Mouse (Mus musculus) MEL (cell line): ENCODE data around the gene Tgm2. TPM values are rescaled to one million over a fixed set of nuclear protein-coding genes. Genes with fewer than 3 reads are reported as not detected.

Experiments used
- DNase-seq: peaks from one replicate; pipeline ENCODE4 v3.0.0; 2011; ENCODE audit warnings: low read depth, low spot score
- H3K27ac ChIP-seq: 2 replicates; pipeline ENCODE4 v1.5.1; 2012; ENCODE audit warnings: low read depth, mild to moderate bottlenecking, control low read depth, low read length, moderate library complexity; ENCODE audit not compliant: control insufficient read depth
- H3K27me3 ChIP-seq, 2 experiments: fragments of 150-350 bp in 1 of 2; sonication (generic) in 1 of 2; 2 replicates each; pipeline ENCODE4 v1.6.1; 2012; ENCODE audit warnings: low read length in 2 of 2, mild to moderate bottlenecking in 2 of 2, improper control_type of control experiment in 1 of 2, moderate library complexity in 1 of 2; ENCODE audit not compliant: insufficient read depth in 2 of 2, control insufficient read depth in 1 of 2
- H3K36me3 ChIP-seq, 2 experiments: 2 replicates each; pipeline ENCODE4 v1.6.1; 2012 to 2014; ENCODE audit warnings: low read length in 2 of 2, improper control_type of control experiment in 1 of 2, inconsistent platforms in 1 of 2, mild to moderate bottlenecking in 1 of 2; ENCODE audit not compliant: insufficient read depth in 2 of 2, control insufficient read depth in 1 of 2
- H3K4me1 ChIP-seq, 2 experiments: fragments of 150-350 bp in 1 of 2; sonication (generic) in 1 of 2; 2 replicates each; pipeline ENCODE4 v1.6.1; 2012; ENCODE audit warnings: low read length in 2 of 2, improper control_type of control experiment in 1 of 2, mild to moderate bottlenecking in 1 of 2; ENCODE audit not compliant: insufficient read depth in 2 of 2, control insufficient read depth in 1 of 2
- H3K4me3 ChIP-seq, 2 experiments: fragments of 150-350 bp in 1 of 2; sonication (generic) in 1 of 2; 2 replicates each; pipeline ENCODE4 v1.5.1; 2012; ENCODE audit warnings: low read depth in 2 of 2, low read length in 2 of 2, mild to moderate bottlenecking in 2 of 2, moderate library complexity in 2 of 2, control low read depth in 1 of 2, improper control_type of control experiment in 1 of 2; ENCODE audit not compliant: control insufficient read depth in 1 of 2, insufficient read depth in 1 of 2
- H3K79me2 ChIP-seq: 2 replicates; pipeline ENCODE4 v1.6.1; 2012; ENCODE audit warnings: mild to moderate bottlenecking, low read length, moderate library complexity; ENCODE audit not compliant: control insufficient read depth, poor library complexity, insufficient read depth
- H3K9ac ChIP-seq: 2 replicates; pipeline ENCODE4 v1.6.1; 2012; ENCODE audit warnings: low read depth, mild to moderate bottlenecking, control low read depth, low read length, moderate library complexity; ENCODE audit not compliant: control insufficient read depth, poor library complexity, severe bottlenecking
- H3K9me3 ChIP-seq: fragments of 150-350 bp; sonication (generic); replicated peaks from 2 replicates; pipeline ENCODE4 v1.6.1; 2012; ENCODE audit warnings: mild to moderate bottlenecking, low read length, improper control_type of control experiment, moderate library complexity; ENCODE audit not compliant: insufficient read depth
- BHLHE40 ChIP-seq: IDR thresholded peaks from 2 replicates; pipeline ENCODE4 v1.6.1; 2012; ENCODE audit warnings: low read depth, mild to moderate bottlenecking, inconsistent platforms, low read length, improper control_type of control experiment, borderline replicate concordance
- CHD1 ChIP-seq: IDR thresholded peaks from 2 replicates; pipeline ENCODE4 v1.6.1; 2012; ENCODE audit warnings: low read depth, mild to moderate bottlenecking, inconsistent platforms, low read length, improper control_type of control experiment
- CHD2 ChIP-seq: IDR thresholded peaks from 2 replicates; pipeline ENCODE4 v1.6.1; 2011; ENCODE audit warnings: low read length, improper control_type of control experiment
- CTCF ChIP-seq, 3 experiments: IDR thresholded peaks in 2 of 3; conservative IDR thresholded peaks in 1 of 3; 2 replicates each; pipeline ENCODE4 v1.5.1; 2011 to 2012; ENCODE audit warnings: low read length in 3 of 3, low read depth in 2 of 3, mild to moderate bottlenecking in 2 of 3, improper control_type of control experiment in 1 of 3, inconsistent platforms in 1 of 3, mixed read lengths in 1 of 3, moderate library complexity in 1 of 3; ENCODE audit not compliant: control insufficient read depth in 1 of 3, insufficient read depth in 1 of 3, poor library complexity in 1 of 3, severe bottlenecking in 1 of 3
- EP300 ChIP-seq, 2 experiments: IDR thresholded peaks; 2 replicates each; pipeline ENCODE4 v1.6.1; 2011; ENCODE audit warnings: improper control_type of control experiment in 2 of 2, low read length in 2 of 2, low read depth in 1 of 2, mild to moderate bottlenecking in 1 of 2
- GATA1 ChIP-seq: IDR thresholded peaks from 2 replicates; pipeline ENCODE4 v1.6.1; 2011; ENCODE audit warnings: low read depth, low read length, improper control_type of control experiment
- HCFC1 ChIP-seq: IDR thresholded peaks from 2 replicates; pipeline ENCODE4 v1.6.1; 2012; ENCODE audit warnings: low read depth, mild to moderate bottlenecking, inconsistent platforms, low read length, improper control_type of control experiment, moderate library complexity
- JUND ChIP-seq: IDR thresholded peaks from 2 replicates; pipeline ENCODE4 v1.6.1; 2011; ENCODE audit warnings: low read depth, mild to moderate bottlenecking, improper control_type of control experiment, low read length
- MAFK ChIP-seq: IDR thresholded peaks from 2 replicates; pipeline ENCODE4 v1.6.1; 2011; ENCODE audit warnings: low read depth, mild to moderate bottlenecking, low read length, improper control_type of control experiment, borderline replicate concordance
- MAZ ChIP-seq: IDR thresholded peaks from 2 replicates; pipeline ENCODE4 v1.6.1; 2012; ENCODE audit warnings: low read depth, mild to moderate bottlenecking, inconsistent platforms, low read length, improper control_type of control experiment
- MEF2A ChIP-seq: IDR thresholded peaks from 2 replicates; pipeline ENCODE4 v1.6.1; 2014; ENCODE audit warnings: low read depth, mild to moderate bottlenecking, inconsistent platforms, low read length, improper control_type of control experiment; ENCODE audit not compliant: poor library complexity, insufficient replicate concordance, severe bottlenecking; ENCODE audit errors: extremely low read depth
- MXI1 ChIP-seq: IDR thresholded peaks from 2 replicates; pipeline ENCODE4 v1.6.1; 2011; ENCODE audit warnings: mild to moderate bottlenecking, low read depth, low read length, improper control_type of control experiment
- MYB ChIP-seq: IDR thresholded peaks from 2 replicates; pipeline ENCODE4 v1.6.1; 2011; ENCODE audit warnings: mild to moderate bottlenecking, low read depth, low read length, improper control_type of control experiment
- NELFE ChIP-seq: IDR thresholded peaks from 2 replicates; pipeline ENCODE4 v1.6.1; 2011; ENCODE audit warnings: low read depth, low read length, improper control_type of control experiment
- POLR2AphosphoS2 ChIP-seq: IDR thresholded peaks from 2 replicates; pipeline ENCODE4 v1.6.1; 2011; ENCODE audit warnings: low read length, improper control_type of control experiment
- POLR2AphosphoS5 ChIP-seq: IDR thresholded peaks from 2 replicates; pipeline ENCODE4 v1.6.1; 2012; ENCODE audit warnings: low read depth, borderline replicate concordance, mild to moderate bottlenecking, inconsistent platforms, low read length, moderate library complexity, mixed read lengths
- RAD21 ChIP-seq: IDR thresholded peaks from 2 replicates; pipeline ENCODE4 v1.6.1; 2011; ENCODE audit warnings: mild to moderate bottlenecking, low read depth, low read length, improper control_type of control experiment
- RCOR1 ChIP-seq: IDR thresholded peaks from 2 replicates; pipeline ENCODE4 v1.6.1; 2012; ENCODE audit warnings: low read depth, mild to moderate bottlenecking, inconsistent platforms, low read length, improper control_type of control experiment
- SIN3A ChIP-seq: IDR thresholded peaks from 2 replicates; pipeline ENCODE4 v1.6.1; 2012; ENCODE audit warnings: low read length, improper control_type of control experiment, inconsistent platforms
- SMC3 ChIP-seq: IDR thresholded peaks from 2 replicates; pipeline ENCODE4 v1.6.1; 2011; ENCODE audit warnings: low read depth, low read length, improper control_type of control experiment
- TBP ChIP-seq: IDR thresholded peaks from 2 replicates; pipeline ENCODE4 v1.8.0; 2011; ENCODE audit warnings: low read depth, low read length, improper control_type of control experiment
- TCF12 ChIP-seq: IDR thresholded peaks from 2 replicates; pipeline ENCODE4 v1.6.1; 2014; ENCODE audit warnings: low read depth, mild to moderate bottlenecking, inconsistent platforms, low read length, improper control_type of control experiment, moderate library complexity
- UBTF ChIP-seq: IDR thresholded peaks from 2 replicates; pipeline ENCODE4 v1.6.1; 2012; ENCODE audit warnings: low read depth, mild to moderate bottlenecking, inconsistent platforms, low read length, improper control_type of control experiment, moderate library complexity, borderline replicate concordance; ENCODE audit not compliant: insufficient read depth
- USF2 ChIP-seq, 2 experiments: IDR thresholded peaks; 2 replicates each; pipeline ENCODE4 v1.6.1; 2011 to 2012; ENCODE audit warnings: improper control_type of control experiment in 2 of 2, low read length in 2 of 2, borderline replicate concordance in 1 of 2, inconsistent platforms in 1 of 2, low read depth in 1 of 2, mild to moderate bottlenecking in 1 of 2; ENCODE audit not compliant: insufficient read depth in 1 of 2
- ZC3H11A ChIP-seq: IDR thresholded peaks from 2 replicates; pipeline ENCODE4 v1.6.1; 2012; ENCODE audit warnings: low read depth, mild to moderate bottlenecking, inconsistent platforms, low read length, improper control_type of control experiment
- ZMIZ1 ChIP-seq: IDR thresholded peaks from 2 replicates; pipeline ENCODE4 v1.6.1; 2012; ENCODE audit warnings: low read depth, mild to moderate bottlenecking, inconsistent platforms, low read length, improper control_type of control experiment, moderate library complexity
- ZNF384 ChIP-seq: IDR thresholded peaks from 2 replicates; pipeline ENCODE4 v1.6.1; 2012; ENCODE audit warnings: low read depth, mild to moderate bottlenecking, inconsistent platforms, low read length, improper control_type of control experiment
- polyA plus RNA-seq, 2 experiments: library from polyadenylated mRNA; stranded (reverse) in 1 of 2; unstranded in 1 of 2; fragments of >175 nt in 1 of 2; fragments of >200 nt in 1 of 2; gene quantifications; 2 replicates each; pipeline versions ENCODE4 v1.2.1 to v1.2.4; 2012; ENCODE audit warnings: low replicate concordance in 2 of 2, low read depth in 1 of 2; ENCODE audit not compliant: insufficient read length in 2 of 2, insufficient read depth in 1 of 2, missing spikeins in 1 of 2
- total RNA-seq: library from RNA; depleted of rRNA; stranded (reverse); fragments of 300-350 nt; gene quantifications from 2 replicates; pipeline ENCODE4 v1.2.3, GENCODE M21; 2012

Tgm2 gene
- total and polyA plus RNA-seq, 3 experiments, result 7.7 to 11.0 TPM; not detected in 1

DNA sequence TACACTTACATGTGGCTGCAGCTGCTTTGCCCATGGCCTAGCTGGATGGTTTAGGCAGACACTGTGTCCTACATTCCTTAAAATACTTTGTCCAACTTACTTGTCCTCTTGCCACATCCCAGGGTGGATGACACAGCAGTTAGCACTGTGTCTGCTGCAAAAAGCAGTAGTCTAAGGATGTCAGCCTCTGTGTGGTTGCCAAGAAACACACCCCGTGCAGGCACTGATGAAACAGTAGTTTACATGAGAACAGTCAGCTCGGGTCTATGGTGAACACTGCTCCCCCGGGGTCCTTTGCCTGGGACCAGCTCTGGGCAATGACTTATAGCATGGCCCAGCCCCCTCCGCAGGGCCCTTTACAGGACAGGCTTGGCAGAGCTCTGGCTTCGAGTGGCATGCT, 52.9 kb downstream of the Tgm2 start:
- H3K9ac ChIP-seq, result no peak overlapping the region
- H3K79me2 ChIP-seq, result no peaks in the 10 kb centered on the region
- TF ChIP-seq RCOR1, result no peak
- no peak for TF ChIP-seq MAFK
- TF ChIP-seq MXI1, result no peak
- TF ChIP-seq BHLHE40, result no peak
- TF ChIP-seq CHD1, result no peak
- no peak for TF ChIP-seq SMC3
- no peak for TF ChIP-seq UBTF
- no peak for TF ChIP-seq MYB
- TF ChIP-seq GATA1, result no peak
- TF ChIP-seq EP300 (IDR thresholded peaks at IDR 0.05; ENCODE audit: low read depth in 1 of 2, low read length in 2 of 2), result no peak
- no peak for TF ChIP-seq POLR2AphosphoS5
- no peaks in the 10 kb centered on the region for H3K27me3 ChIP-seq
- H3K9me3 ChIP-seq, result no peaks in the 10 kb centered on the region
- H3K4me3 ChIP-seq, result no peak overlapping the region
- H3K4me1 ChIP-seq, result no peaks in the 10 kb centered on the region
- no peak overlapping the region for H3K27ac ChIP-seq
- H3K36me3 ChIP-seq, result no peaks in the 10 kb centered on the region
- DNase-seq, result no peak

DNA sequence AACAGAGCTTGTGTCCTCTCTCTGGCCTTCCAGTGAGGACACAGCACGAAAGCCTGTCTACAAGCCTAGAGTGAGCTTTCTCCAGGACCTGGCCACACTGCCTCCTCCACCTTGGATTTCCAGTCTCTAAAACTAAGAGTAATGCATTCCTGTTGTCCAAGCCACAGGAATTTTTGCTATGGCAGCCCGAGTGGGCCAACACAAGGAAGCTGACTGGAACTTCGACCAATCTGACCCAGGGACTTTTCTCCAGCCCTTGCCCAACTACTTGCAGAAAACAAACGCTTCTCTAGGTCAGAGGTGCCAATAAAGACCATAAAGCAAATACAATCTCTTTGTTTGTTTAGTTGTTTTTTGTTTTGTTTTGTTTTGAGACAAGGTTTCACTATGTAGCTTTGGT, 56.1 kb downstream of the Tgm2 start:
- no peaks in the 10 kb centered on the region for H3K9me3 ChIP-seq
- H3K27ac ChIP-seq, result no peak overlapping the region
- DNase-seq, result no peak
- H3K4me3 ChIP-seq, result no peak overlapping the region
- TF ChIP-seq UBTF, result no peak
- TF ChIP-seq ZC3H11A, result no peak
- no peak for TF ChIP-seq NELFE
- TF ChIP-seq RAD21, result no peak
- H3K9ac ChIP-seq, result no peak overlapping the region
- H3K4me1 ChIP-seq, result no peaks in the 10 kb centered on the region
- H3K79me2 ChIP-seq, result no peaks in the 10 kb centered on the region
- no peaks in the 10 kb centered on the region for H3K27me3 ChIP-seq
- H3K36me3 ChIP-seq, result no peaks in the 10 kb centered on the region

- TF ChIP-seq TBP, result no peak
- no peak for TF ChIP-seq TCF12
- TF ChIP-seq HCFC1, result no peak
- TF ChIP-seq GATA1, result no peak
- TF ChIP-seq SIN3A, result no peak
- TF ChIP-seq USF2 (IDR thresholded peaks at IDR 0.05; ENCODE audit: borderline replicate concordance in 1 of 2, insufficient read depth in 1 of 2, low read depth in 1 of 2, low read length in 2 of 2), result no peak
- TF ChIP-seq ZNF384, result no peak
- no peak for TF ChIP-seq JUND
- TF ChIP-seq CHD2, result no peak
- no peak for TF ChIP-seq MAZ
- TF ChIP-seq POLR2AphosphoS2, result no peak
- no peak for TF ChIP-seq MEF2A
- TF ChIP-seq CTCF (IDR thresholded peaks at IDR 0.05 in 2 of 3, conservative IDR thresholded peaks at IDR 0.05 in 1 of 3; ENCODE audit: control insufficient read depth in 1 of 3, insufficient read depth in 1 of 3, low read depth in 2 of 3, low read length in 3 of 3, poor library complexity in 1 of 3, severe bottlenecking in 1 of 3), result no peak
- TF ChIP-seq ZMIZ1, result no peak
- no peak for TF ChIP-seq RCOR1
- no peak for TF ChIP-seq BHLHE40
- TF ChIP-seq, all 39 proteins: peak for 0
- no peak for DNase-seq
- H3K4me1 ChIP-seq, result no peaks in the 10 kb centered on the region
- no peaks in the 10 kb centered on the region for H3K9me3 ChIP-seq
- no peak overlapping the region for H3K27ac ChIP-seq
- H3K27me3 ChIP-seq, result no peaks in the 10 kb centered on the region
- H3K79me2 ChIP-seq, result no peaks in the 10 kb centered on the region
- no peaks in the 10 kb centered on the region for H3K36me3 ChIP-seq
- no peak overlapping the region for H3K9ac ChIP-seq
- no peak overlapping the region for H3K4me3 ChIP-seq
These were observed 61.8 kb downstream of the Tgm2 start for GRCm38 (mm10) chr2:158084486-158084885.
